Mouse (Mus musculus) adipose tissue, adult 10 weeks (tissue): ENCODE measurements around the gene Scgb2b18. TPM values are rescaled to one million over a fixed set of nuclear protein-coding genes. Genes with fewer than 3 reads are reported as not detected.

ENCODE experiments used
- polyA plus RNA-seq: library from polyadenylated mRNA; stranded (reverse); fragments of 350-450 nt; fragmentation: Illumina TruSeq; extraction: RNeasy Lipid Tissue Mini Kit (QIAGEN cat#74804); gene quantifications from one replicate; pipeline ENCODE4 v1.2.3, GENCODE M21; 2014; ENCODE audit warnings: low read depth, low replicate concordance

Gene Scgb2b18
- polyA plus RNA-seq, result not detected

DNA sequence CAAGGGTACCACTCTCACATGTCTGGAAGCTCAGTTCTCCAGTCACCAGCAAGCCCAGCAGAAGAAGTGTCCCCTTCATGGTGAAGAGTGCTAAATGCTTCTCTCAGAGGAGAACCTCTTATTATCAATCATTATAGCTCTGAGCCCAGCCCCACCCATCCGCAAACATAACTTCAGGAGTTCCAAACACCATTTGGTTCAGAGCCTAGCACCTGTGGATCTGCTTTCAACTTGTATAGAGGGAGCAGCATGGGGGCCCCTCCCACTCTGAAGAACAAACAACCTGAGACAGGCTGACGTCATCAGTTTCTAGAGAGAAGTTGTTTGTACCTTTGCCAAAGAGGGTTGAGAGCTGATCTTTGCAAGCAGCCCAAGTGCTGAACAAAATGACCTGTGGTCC, at the start of gene Scgb2b18:
Scgb2b18 (minus strand) TSS at position 101 of the 400 bp plus-strand sequence.

GRCm38 (mm10) chr7:33185268-33185667, 11.6 kb upstream of the Scgb2b18 start, which contains the start of gene Scgb1b18:
Scgb1b18 (plus strand) TSS chr7:33185568.

Other genes starting within 250 kb of the Scgb2b18 start
- not detected for gene Scgb2b17, start 117.3 kb downstream of the Scgb2b18 start, polyA plus RNA-seq
- not detected for gene Scgb1b17, start 110.4 kb downstream of the Scgb2b18 start, polyA plus RNA-seq
- gene Scgb1b18, start 11.7 kb upstream of the Scgb2b18 start, polyA plus RNA-seq, result not detected
- gene Scgb2b19, start 106.5 kb upstream of the Scgb2b18 start, polyA plus RNA-seq, result not detected
- gene Scgb1b19, start 113.4 kb upstream of the Scgb2b18 start, polyA plus RNA-seq, result not detected
- gene Scgb2b20, start 192.5 kb upstream of the Scgb2b18 start, polyA plus RNA-seq, result not detected
- not detected for gene Scgb1b20, start 199.4 kb upstream of the Scgb2b18 start, polyA plus RNA-seq